Mouse (Mus musculus) kidney, embryonic 14.5 days (tissue): ENCODE data around the gene Ccdc40. TPM values are rescaled to one million over a fixed set of nuclear protein-coding genes. Genes with fewer than 3 reads are reported as not detected.
A peak's percentile ranks its signal among the peaks of the same experiment; 100 is the strongest.

Source experiments
- ATAC-seq: fragments of 200-750 bp; cut with Nextera tagmentation; 2 replicates; pipeline ENCODE4 v1.8.0; 2017; ENCODE audit warnings: moderate number of reproducible peaks, mild to moderate bottlenecking, moderate TSS enrichment, moderate library complexity; ENCODE audit not compliant: low FRiP score, low TSS enrichment
- H3K27ac ChIP-seq: fragments of 300-500 bp; sonication (generic); 2 replicates; pipeline ENCODE4 v1.5.1; 2014; ENCODE audit warnings: low read depth, mild to moderate bottlenecking, low read length, moderate library complexity, mixed read lengths
- H3K27me3 ChIP-seq: fragments of 300-500 bp; sonication (generic); 2 replicates; pipeline ENCODE4 v1.6.1; 2014; ENCODE audit warnings: mild to moderate bottlenecking, low read length; ENCODE audit not compliant: control insufficient read depth, insufficient read depth
- H3K36me3 ChIP-seq: fragments of 300-500 bp; sonication (generic); 2 replicates; pipeline ENCODE4 v1.6.1; 2014; ENCODE audit warnings: low read length, mixed read lengths; ENCODE audit not compliant: control insufficient read depth, insufficient read depth
- H3K4me1 ChIP-seq: fragments of 300-500 bp; sonication (generic); 2 replicates; pipeline ENCODE4 v1.6.1; 2014; ENCODE audit warnings: low read length, mixed read lengths; ENCODE audit not compliant: control insufficient read depth, insufficient read depth
- H3K4me2 ChIP-seq: fragments of 300-500 bp; sonication (generic); replicated peaks from 2 replicates; pipeline ENCODE4 v1.6.1; 2014; ENCODE audit warnings: low read depth, mild to moderate bottlenecking, low read length
- H3K4me3 ChIP-seq: fragments of 300-500 bp; sonication (generic); 2 replicates; pipeline ENCODE4 v1.5.1; 2014; ENCODE audit warnings: mild to moderate bottlenecking, low read length
- H3K9ac ChIP-seq: fragments of 300-500 bp; sonication (generic); 2 replicates; pipeline ENCODE4 v1.6.1; 2014; ENCODE audit warnings: low read depth, mild to moderate bottlenecking, low read length, moderate library complexity
- H3K9me3 ChIP-seq: fragments of 300-500 bp; sonication (generic); 2 replicates; pipeline ENCODE4 v1.6.1; 2016; ENCODE audit warnings: low read length; ENCODE audit not compliant: control insufficient read depth
- WGBS: fragments of 180-500 bp; shearing (Covaris S2); extraction: QIAGEN DNeasy Blood & Tissue Kit; methylation state at CpG from one replicate; pipeline ENCODE4 v1.1.7; 2014; 5-methylcytosine and 5-hydroxymethylcytosine counted together
- polyA plus RNA-seq: library from polyadenylated mRNA; unstranded; fragments of >200 nt; fragmentation: Nextera tagmentation; extraction: Ambion mirVana; gene quantifications from 2 replicates; pipeline ENCODE4 v1.2.1, GENCODE M21; 2014

Gene Ccdc40
- polyA plus RNA-seq, 1 experiment from 2014 or later: 6.4 TPM

GRCm38 (mm10) chr11:119213166-119213885, 15.0 kb upstream of the Ccdc40 start:
- Histone ChIP-seq H3K9me3 (no peaks in the 10 kb centered on the region), H3K4me1 (peaks cover 29% of the 10 kb centered on the region), H3K36me3 (peaks cover 8% of the 10 kb centered on the region; the same call in 1 of the 2 replicates), H3K9ac (no peak overlapping the region), H3K27me3 (no peaks in the 10 kb centered on the region), H3K4me3 (no peak overlapping the region), H3K27ac (no peak overlapping the region), H3K4me2 (no peak overlapping the region)
- ATAC-seq: no peak
- 55% methylated on average over 19 of the region's 19 CpGs for WGBS

- H3K27me3 ChIP-seq: no peaks in the 10 kb centered on the region
- peak overlapping the region; percentile 13 for H3K4me3 ChIP-seq
- WGBS: 4% methylated on average over 18 of the region's 18 CpGs
- H3K9ac ChIP-seq: peak overlapping the region; percentile 48; the same call in 1 of the 2 replicates
- peak overlapping the region; percentile 46 for H3K4me2 ChIP-seq
- ATAC-seq: peak; percentile 70
- peaks cover 38% of the 10 kb centered on the region for H3K4me1 ChIP-seq
- H3K36me3 ChIP-seq: no peaks in the 10 kb centered on the region
- H3K9me3 ChIP-seq: no peaks in the 10 kb centered on the region
- peak overlapping the region; percentile 72 for H3K27ac ChIP-seq
Observed at GRCm38 (mm10) chr11:119215038-119215904, 13.1 kb upstream of the Ccdc40 start.

GRCm38 (mm10) chr11:119215905-119216507, 12.4 kb upstream of the Ccdc40 start:
- WGBS: 17% methylated on average over 9 of the region's 9 CpGs
- Histone ChIP-seq H3K9ac (no peak overlapping the region), H3K36me3 (no peaks in the 10 kb centered on the region), H3K4me2 (peak overlapping the region; percentile 46), H3K27ac (peak overlapping the region; percentile 72), H3K27me3 (no peaks in the 10 kb centered on the region), H3K4me3 (no peak overlapping the region), H3K9me3 (no peaks in the 10 kb centered on the region), H3K4me1 (peaks cover 43% of the 10 kb centered on the region)
- ATAC-seq: peak; percentile 32

GRCm38 (mm10) chr11:119217861-119218260, 10.5 kb upstream of the Ccdc40 start:
- Histone ChIP-seq H3K27me3 (no peaks in the 10 kb centered on the region), H3K4me3 (no peak overlapping the region), H3K9ac (no peak overlapping the region), H3K9me3 (no peaks in the 10 kb centered on the region), H3K4me1 (peaks cover 53% of the 10 kb centered on the region), H3K36me3 (no peaks in the 10 kb centered on the region), H3K27ac (no peak overlapping the region), H3K4me2 (no peak overlapping the region)
- WGBS: 90% methylated on average over 6 of the region's 6 CpGs
- no peak for ATAC-seq

DNA sequence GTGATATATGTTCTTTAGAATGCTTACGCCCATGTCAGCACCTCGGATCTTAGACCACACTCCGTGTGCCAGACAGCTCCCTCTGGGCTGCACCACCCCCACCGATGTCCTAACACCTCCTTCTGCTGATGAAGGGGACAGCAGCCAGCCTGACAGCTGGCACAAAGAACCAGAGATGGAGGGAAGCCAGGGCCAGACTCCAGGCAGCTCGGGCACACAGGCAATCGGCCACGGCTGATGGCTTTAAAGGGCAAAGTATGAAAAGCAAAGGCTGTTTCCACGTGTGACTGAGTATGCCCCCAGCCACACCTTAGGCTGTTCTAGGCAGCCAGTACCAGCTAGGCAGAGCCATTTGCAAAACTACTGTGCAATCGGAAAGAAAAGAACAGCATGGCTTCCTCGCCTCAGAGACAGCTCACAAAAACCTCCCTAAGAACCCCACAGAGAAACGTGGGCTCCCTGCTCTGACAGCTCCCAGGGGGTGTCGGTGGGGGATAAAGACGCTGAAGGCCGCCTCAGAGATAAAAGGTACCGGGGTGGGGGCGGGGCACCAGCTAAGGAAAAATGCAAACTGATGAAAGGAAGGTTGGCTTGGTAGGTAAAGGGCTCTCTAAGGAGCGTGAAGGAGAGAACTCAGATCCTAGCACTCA, 8.4 kb upstream of the Ccdc40 start:
- Histone ChIP-seq H3K27me3 (no peaks in the 10 kb centered on the region), H3K36me3 (no peaks in the 10 kb centered on the region), H3K9me3 (no peaks in the 10 kb centered on the region), H3K27ac (no peak overlapping the region; the same call in 1 of the 2 replicates), H3K4me2 (no peak overlapping the region), H3K9ac (0 out of 2 replicates have a peak overlapping the region, but pooled peaks have one; percentile 18), H3K4me1 (peaks cover 43% of the 10 kb centered on the region), H3K4me3 (no peak overlapping the region)
- 25% methylated on average over 17 of the region's 17 CpGs for WGBS
- ATAC-seq: no peak

DNA sequence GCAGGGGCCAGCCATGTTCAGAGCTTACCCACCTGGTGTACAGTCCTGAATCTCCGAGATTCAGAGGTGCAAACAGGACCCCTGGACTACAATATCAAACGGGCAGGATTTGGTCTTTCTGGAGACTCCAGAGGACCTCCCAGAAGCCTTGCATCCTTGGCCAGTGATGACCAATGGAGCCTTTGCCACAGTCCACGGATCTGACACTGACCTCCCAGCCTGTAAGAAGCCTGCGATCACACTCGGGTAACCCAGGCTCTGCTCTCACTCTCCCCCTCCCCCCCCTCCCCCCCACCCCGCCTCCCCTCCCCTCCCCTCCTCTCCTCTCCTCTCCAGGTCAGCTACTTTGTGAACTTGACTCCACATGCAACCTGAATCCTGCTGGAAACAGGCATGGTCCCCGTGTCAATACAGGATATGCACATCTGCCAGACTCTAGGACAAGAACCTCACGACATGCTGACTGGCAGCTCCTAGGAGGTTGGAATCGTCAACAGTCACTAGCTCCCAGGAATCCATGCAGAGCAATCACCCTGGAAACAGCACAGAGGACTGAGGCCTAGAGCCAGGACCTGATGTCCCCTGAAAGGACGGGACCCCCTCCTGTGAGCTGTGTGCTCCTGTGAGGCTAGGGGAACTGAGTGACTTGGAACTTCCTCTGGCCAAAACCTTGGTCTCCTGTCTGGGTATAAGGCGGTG, 6.4 kb upstream of the Ccdc40 start:
- H3K27me3 ChIP-seq: no peaks in the 10 kb centered on the region
- peaks cover 38% of the 10 kb centered on the region for H3K4me1 ChIP-seq
- no peak overlapping the region for H3K4me2 ChIP-seq
- H3K9me3 ChIP-seq: no peaks in the 10 kb centered on the region
- no peak overlapping the region for H3K4me3 ChIP-seq
- H3K9ac ChIP-seq: no peak overlapping the region
- H3K36me3 ChIP-seq: no peaks in the 10 kb centered on the region
- ATAC-seq: peak; percentile 49
- 34% methylated on average over 10 of the region's 11 CpGs for WGBS
- H3K27ac ChIP-seq: no peak overlapping the region

- H3K4me1 ChIP-seq: peaks cover 42% of the 10 kb centered on the region
- no peaks in the 10 kb centered on the region for H3K27me3 ChIP-seq
- H3K4me2 ChIP-seq: no peak overlapping the region
- H3K9me3 ChIP-seq: no peaks in the 10 kb centered on the region
- no peak overlapping the region for H3K9ac ChIP-seq
- no peak overlapping the region for H3K27ac ChIP-seq
- no peaks in the 10 kb centered on the region for H3K36me3 ChIP-seq
- no peak overlapping the region for H3K4me3 ChIP-seq
- no peak for ATAC-seq
- 75% methylated on average over 20 of the region's 20 CpGs for WGBS
Observed at GRCm38 (mm10) chr11:119223124-119223890, 5.1 kb upstream of the Ccdc40 start.

DNA sequence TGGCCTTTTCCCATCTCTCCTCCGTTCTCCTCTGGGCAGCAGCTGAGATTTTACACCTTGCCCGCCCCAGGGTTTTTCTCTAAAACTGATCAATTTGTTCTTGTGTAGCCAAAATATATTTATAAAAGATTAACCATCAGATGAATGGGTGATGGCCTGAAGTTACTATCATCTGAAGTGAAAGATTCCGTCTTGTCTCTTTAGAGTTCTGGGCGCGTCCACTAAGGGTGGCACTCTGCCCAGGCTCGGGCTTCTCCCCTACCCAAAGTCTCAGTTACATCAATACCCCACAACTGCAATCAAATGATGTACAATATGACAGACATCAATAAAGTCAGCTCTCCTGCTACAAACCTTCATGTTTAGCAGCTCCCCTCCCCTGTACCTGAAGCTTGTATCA, 3.4 kb upstream of the Ccdc40 start:
- H3K27ac ChIP-seq: no peak overlapping the region
- H3K4me1 ChIP-seq: peaks cover 39% of the 10 kb centered on the region
- H3K4me2 ChIP-seq: no peak overlapping the region
- no peak overlapping the region for H3K9ac ChIP-seq
- ATAC-seq: no peak
- no peaks in the 10 kb centered on the region for H3K36me3 ChIP-seq
- no peaks in the 10 kb centered on the region for H3K27me3 ChIP-seq
- 94% methylated on average over 6 of the region's 6 CpGs for WGBS
- no peak overlapping the region for H3K4me3 ChIP-seq
- no peaks in the 10 kb centered on the region for H3K9me3 ChIP-seq
